Mouse (Mus musculus): ENCODE data around the gene Rpl11. TPM values are rescaled to one million over a fixed set of nuclear protein-coding genes. Genes with fewer than 3 reads are reported as not detected.
"Not testable (repeated sequence)": the region's sequence is repeated elsewhere in the genome, so short reads cannot be mapped to it uniquely, and the experiment has no call there.

Rpl11 gene
- polyA plus RNA-seq, 1 experiment from 2014 or later: 333 TPM

GRCm38 (mm10) chr4:135984556-135984955, 68.7 kb downstream of the Rpl11 start:
- H3K9me3 ChIP-seq: no peaks in the 10 kb centered on the region
- H3K36me3 ChIP-seq (replicated peaks): peaks cover 45% of the 10 kb centered on the region
- H3K9ac ChIP-seq: no peak overlapping the region
- no peak overlapping the region for H3K4me2 ChIP-seq
- 91% methylated on average over 5 of the region's 5 CpGs for WGBS
- no peaks in the 10 kb centered on the region for H3K27me3 ChIP-seq
- no peak for ATAC-seq (ENCODE audit: low FRiP score)
- no peak overlapping the region for H3K27ac ChIP-seq
- H3K4me3 ChIP-seq (replicated peaks): no peak overlapping the region
- H3K4me1 ChIP-seq: peaks cover 13% of the 10 kb centered on the region

- Histone ChIP-seq H3K36me3 (replicated peaks) (peaks cover 62% of the 10 kb centered on the region), H3K27me3 (no peaks in the 10 kb centered on the region), H3K4me1 (peaks cover 13% of the 10 kb centered on the region), H3K27ac (no peak overlapping the region), H3K9ac (no peak overlapping the region), H3K4me2 (no peak overlapping the region), H3K9me3 (no peaks in the 10 kb centered on the region), H3K4me3 (replicated peaks) (no peak overlapping the region)
- WGBS: 84% methylated on average over 7 of the region's 7 CpGs
- ATAC-seq (ENCODE audit: low FRiP score): no peak
Measured at GRCm38 (mm10) chr4:135981524-135982063, 71.6 kb downstream of the Rpl11 start.

GRCm38 (mm10) chr4:135980223-135980622, 73.0 kb downstream of the Rpl11 start:
- H3K27me3 ChIP-seq; H3K4me2 ChIP-seq; H3K9ac ChIP-seq; H3K27ac ChIP-seq; H3K9me3 ChIP-seq; H3K4me1 ChIP-seq; ATAC-seq (ENCODE audit: low FRiP score); H3K4me3 ChIP-seq (replicated peaks): not testable (repeated sequence)
- H3K36me3 ChIP-seq (replicated peaks): peaks cover 73% of the 10 kb centered on the region
- WGBS: 96% methylated on average over 5 of the region's 5 CpGs

Other genes starting within 250 kb of the Rpl11 start
- 411 and 417 TPM in 2 replicates for gene Srsf10, start 197.7 kb downstream of the Rpl11 start, polyA plus RNA-seq (2016; fragmentation: Nextera tagmentation; extraction: Ambion mirVana)
- 196 and 199 TPM in 2 replicates for gene Pnrc2, start 179.6 kb downstream of the Rpl11 start, polyA plus RNA-seq (2016; fragmentation: Nextera tagmentation; extraction: Ambion mirVana)
- gene Cnr2, start 158.0 kb downstream of the Rpl11 start, polyA plus RNA-seq (2016; fragmentation: Nextera tagmentation; extraction: Ambion mirVana): 0.32 and 0.36 TPM in 2 replicates
- gene Fuca1, start 132.7 kb downstream of the Rpl11 start, polyA plus RNA-seq (2016; fragmentation: Nextera tagmentation; extraction: Ambion mirVana): 38.1 and 45.0 TPM in 2 replicates
- gene Hmgcl, start 107.0 kb downstream of the Rpl11 start, polyA plus RNA-seq (2016; fragmentation: Nextera tagmentation; extraction: Ambion mirVana): 52.3 and 55.8 TPM in 2 replicates
- 28.3 and 30.9 TPM in 2 replicates for gene Gale, start 89.7 kb downstream of the Rpl11 start, polyA plus RNA-seq (2016; fragmentation: Nextera tagmentation; extraction: Ambion mirVana)
- 153 and 161 TPM in 2 replicates for gene Lypla2, start 80.8 kb downstream of the Rpl11 start, polyA plus RNA-seq (2016; fragmentation: Nextera tagmentation; extraction: Ambion mirVana)
- gene Pithd1, start 66.2 kb downstream of the Rpl11 start, polyA plus RNA-seq (2016; fragmentation: Nextera tagmentation; extraction: Ambion mirVana): 60.2 and 64.6 TPM in 2 replicates
- gene Eloa, start 31.7 kb downstream of the Rpl11 start, polyA plus RNA-seq (2016; fragmentation: Nextera tagmentation; extraction: Ambion mirVana): 34.2 and 37.6 TPM in 2 replicates
- gene Id3, start 90.1 kb upstream of the Rpl11 start, polyA plus RNA-seq (2016; fragmentation: Nextera tagmentation; extraction: Ambion mirVana): 173 and 228 TPM in 2 replicates
- gene E2f2, start 119.0 kb upstream of the Rpl11 start, polyA plus RNA-seq (2016; fragmentation: Nextera tagmentation; extraction: Ambion mirVana): 13.4 and 14.6 TPM in 2 replicates
- 5.9 and 6.4 TPM in 2 replicates for gene Asap3, start 152.9 kb upstream of the Rpl11 start, polyA plus RNA-seq (2016; fragmentation: Nextera tagmentation; extraction: Ambion mirVana)
- 1.6 and 1.9 TPM in 2 replicates for gene Tcea3, start 194.3 kb upstream of the Rpl11 start, polyA plus RNA-seq (2016; fragmentation: Nextera tagmentation; extraction: Ambion mirVana)
- gene Zfp46, start 231.3 kb upstream of the Rpl11 start, polyA plus RNA-seq (2016; fragmentation: Nextera tagmentation; extraction: Ambion mirVana): 25.8 and 38.1 TPM in 2 replicates